Mouse (Mus musculus): ENCODE measurements at regions not wholly inside any gene's neighbourhood (a gene's known extent, or its start where the extent isn't known, plus 50 kb on each side); places are given as distances from the start of the nearest gene placed in this dataset.

DNA sequence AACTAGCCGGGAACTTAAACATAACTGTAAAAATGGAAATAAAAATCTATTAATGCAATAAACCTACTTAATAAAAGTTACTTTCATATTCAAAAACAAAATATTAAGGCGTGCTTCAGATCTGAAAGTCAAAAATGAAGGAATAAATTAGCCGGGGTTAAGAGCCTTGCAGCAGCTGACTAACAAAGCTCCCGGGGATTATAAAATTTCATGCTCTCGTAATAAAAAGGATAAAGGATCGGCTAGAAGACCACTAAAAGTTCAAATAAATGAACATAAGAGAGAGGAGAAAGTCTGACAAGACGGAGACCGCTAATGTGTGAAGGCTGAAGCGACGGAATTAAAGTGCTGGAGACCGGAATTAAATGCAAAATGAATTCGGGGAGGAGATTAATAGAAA, 144.3 kb upstream of the Zfp64 start:
- Histone ChIP-seq H3K27me3 (ENCODE audit: control insufficient read depth, insufficient read depth, low read length) (no peaks in the 10 kb centered on the region), H3K9me3 (replicated peaks; ENCODE audit: control insufficient read depth, low read length) (no peaks in the 10 kb centered on the region; the same call in 1 of the 2 replicates), H3K4me2 (ENCODE audit: low read depth, low read length) (no peak overlapping the region), H3K9ac (replicated peaks; ENCODE audit: low read length) (no peak overlapping the region), H3K4me1 (ENCODE audit: control insufficient read depth, insufficient read depth, low read length) (no peaks in the 10 kb centered on the region), H3K4me3 (ENCODE audit: low read depth, low read length) (no peak overlapping the region), H3K27ac (replicated peaks; ENCODE audit: low read depth, low read length) (no peak overlapping the region), H3K36me3 (replicated peaks; ENCODE audit: control insufficient read depth, insufficient read depth, low read depth, low read length) (no peaks in the 10 kb centered on the region)
- DNase-seq (ENCODE audit: low spot score) (no peak), ATAC-seq (replicated peaks; ENCODE audit: insufficient number of reproducible peaks, low FRiP score, low TSS enrichment, low read depth) (no peak)
- 79% methylated on average over 12 of the region's 12 CpGs for WGBS

DNA sequence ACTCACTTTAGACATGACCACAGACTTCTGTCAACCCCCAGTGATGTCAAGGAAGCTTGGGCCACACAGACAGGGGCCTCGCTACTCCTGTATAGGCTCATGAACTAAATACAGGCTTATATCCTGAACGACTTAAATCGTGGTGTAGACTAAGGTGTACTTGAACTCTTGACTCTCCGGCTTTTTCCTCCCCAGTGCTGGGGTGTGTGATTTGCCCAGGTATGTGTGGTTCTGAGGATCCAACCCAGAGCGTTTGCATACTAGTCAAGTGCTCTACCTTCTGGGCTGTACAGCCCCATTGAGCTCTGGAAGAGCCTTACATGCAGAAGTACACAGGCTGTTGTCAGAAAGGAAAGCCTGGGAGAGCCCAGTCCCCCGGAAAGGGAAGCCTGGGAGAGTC, 143.2 kb upstream of the Zfp64 start:
- Histone ChIP-seq H3K4me1 (ENCODE audit: control insufficient read depth, insufficient read depth, low read length) (no peaks in the 10 kb centered on the region), H3K9ac (replicated peaks; ENCODE audit: low read length) (no peak overlapping the region), H3K36me3 (replicated peaks; ENCODE audit: control insufficient read depth, insufficient read depth, low read depth, low read length) (no peaks in the 10 kb centered on the region), H3K27me3 (ENCODE audit: control insufficient read depth, insufficient read depth, low read length) (no peaks in the 10 kb centered on the region), H3K27ac (replicated peaks; ENCODE audit: low read depth, low read length) (no peak overlapping the region), H3K4me2 (ENCODE audit: low read depth, low read length) (no peak overlapping the region), H3K4me3 (ENCODE audit: low read depth, low read length) (no peak overlapping the region), H3K9me3 (replicated peaks; ENCODE audit: control insufficient read depth, low read length) (no peaks in the 10 kb centered on the region; the same call in 1 of the 2 replicates)
- ATAC-seq (replicated peaks; ENCODE audit: insufficient number of reproducible peaks, low FRiP score, low TSS enrichment, low read depth), result no peak
- DNase-seq (ENCODE audit: low spot score), result no peak
- 83% methylated on average over 6 of the region's 6 CpGs for WGBS

DNA sequence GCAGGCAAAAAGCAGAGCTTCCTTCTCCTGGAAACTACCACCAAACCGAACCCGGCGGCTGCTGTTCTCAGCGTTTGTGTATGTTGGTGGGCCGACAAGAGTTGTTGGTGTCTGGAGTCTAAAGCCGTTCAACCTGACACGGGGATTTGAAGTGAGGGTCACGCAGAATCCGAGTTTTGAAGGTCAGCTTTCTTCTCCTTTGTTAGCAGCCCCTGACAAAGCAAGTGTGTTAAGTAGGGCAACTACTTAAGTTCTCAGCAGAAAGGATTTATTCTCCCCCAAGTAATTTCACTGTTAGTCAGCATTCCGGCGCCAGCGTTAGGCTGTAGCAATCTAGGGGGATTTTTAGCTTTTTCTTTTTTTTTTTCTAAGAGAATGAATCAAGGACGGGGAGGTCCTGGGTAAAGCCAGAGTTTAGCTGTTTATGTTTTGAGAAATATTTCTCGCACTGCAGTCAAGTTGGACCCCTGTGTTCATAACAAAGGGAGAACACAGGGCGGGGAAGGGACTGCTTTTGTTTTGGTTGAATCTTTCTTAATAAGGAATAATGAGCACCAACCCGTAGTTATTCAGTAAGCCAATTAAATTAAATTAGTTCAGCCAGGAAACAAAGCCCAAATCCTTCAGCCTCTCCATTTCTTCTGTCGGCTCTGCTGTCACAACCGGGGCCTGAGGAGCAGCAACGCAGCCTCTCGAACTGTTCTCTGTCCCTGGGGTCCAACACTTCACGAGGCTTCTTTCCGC, 138.8 kb upstream of the Zfp64 start:
- Histone ChIP-seq H3K27ac (replicated peaks; ENCODE audit: low read depth, low read length) (no peak overlapping the region), H3K9ac (replicated peaks; ENCODE audit: low read length) (no peak overlapping the region), H3K27me3 (ENCODE audit: control insufficient read depth, insufficient read depth, low read length) (no peaks in the 10 kb centered on the region), H3K4me3 (ENCODE audit: low read depth, low read length) (no peak overlapping the region), H3K9me3 (replicated peaks; ENCODE audit: control insufficient read depth, low read length) (no peaks in the 10 kb centered on the region), H3K4me1 (ENCODE audit: control insufficient read depth, insufficient read depth, low read length) (no peaks in the 10 kb centered on the region), H3K4me2 (ENCODE audit: low read depth, low read length) (no peak overlapping the region), H3K36me3 (replicated peaks; ENCODE audit: control insufficient read depth, insufficient read depth, low read depth, low read length) (no peaks in the 10 kb centered on the region)
- DNase-seq (ENCODE audit: low spot score) (no peak), ATAC-seq (replicated peaks; ENCODE audit: insufficient number of reproducible peaks, low FRiP score, low TSS enrichment, low read depth) (no peak)
- WGBS, result 70% methylated on average over 22 of the region's 22 CpGs

DNA sequence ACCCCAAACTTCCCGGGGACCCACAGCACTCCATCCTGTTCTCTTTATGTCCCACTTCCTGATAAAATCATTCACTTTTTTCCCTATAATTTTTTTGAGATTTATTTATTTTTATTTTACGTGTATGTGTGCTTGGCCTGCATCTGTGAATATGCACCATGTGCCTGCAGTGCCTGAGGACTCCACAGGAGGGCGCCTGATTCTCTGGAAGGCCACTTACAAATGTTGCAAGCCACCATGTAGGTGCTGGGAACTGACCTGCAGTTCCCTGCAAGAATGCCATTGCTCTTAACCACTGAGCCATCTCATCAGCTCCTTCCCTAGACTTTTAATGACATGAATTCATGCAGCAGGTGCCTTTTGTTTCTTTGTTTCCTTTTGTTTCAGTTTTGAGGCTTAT, 134.9 kb upstream of the Zfp64 start:
- no peaks in the 10 kb centered on the region for H3K27me3 ChIP-seq (ENCODE audit: control insufficient read depth, insufficient read depth, low read length)

DNA sequence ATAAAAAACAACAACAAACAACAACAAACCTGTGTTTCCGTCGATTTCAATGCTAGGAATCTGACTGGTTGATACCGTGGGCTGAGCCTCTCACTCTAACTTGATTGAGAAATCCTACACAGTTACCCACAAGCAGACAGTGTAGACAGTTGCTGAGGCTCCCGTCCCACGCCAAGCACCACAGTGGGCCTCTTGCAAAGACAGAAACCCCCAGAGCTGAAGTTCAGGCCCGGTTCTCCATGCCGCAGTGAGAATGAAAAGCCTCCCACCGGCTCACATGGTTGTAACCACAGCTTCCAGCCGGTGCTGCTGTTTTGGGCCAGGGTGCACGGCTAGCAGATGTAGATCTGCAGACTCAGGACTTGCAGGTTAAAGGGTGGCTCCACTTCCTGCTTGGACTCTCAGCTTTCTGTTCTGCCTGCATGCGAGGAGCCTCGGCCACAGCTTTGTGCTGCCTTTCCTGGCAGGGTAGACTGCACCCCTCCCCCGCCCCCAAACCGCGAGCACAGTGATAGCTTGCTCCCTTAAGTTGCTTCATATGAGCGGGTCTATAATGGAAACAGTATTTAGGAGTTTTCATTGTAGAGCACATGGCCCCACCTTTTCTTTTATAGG, 133.6 kb upstream of the Zfp64 start:
- DNase-seq (ENCODE audit: low spot score), result peak; percentile 22
- no peaks in the 10 kb centered on the region for H3K27me3 ChIP-seq (ENCODE audit: control insufficient read depth, insufficient read depth, low read length)
- 78% methylated on average over 16 of the region's 16 CpGs for WGBS
- H3K4me3 ChIP-seq (ENCODE audit: low read depth, low read length), result no peak overlapping the region
- H3K4me1 ChIP-seq (ENCODE audit: control insufficient read depth, insufficient read depth, low read length), result no peaks in the 10 kb centered on the region
- no peaks in the 10 kb centered on the region for H3K9me3 ChIP-seq (replicated peaks; ENCODE audit: control insufficient read depth, low read length)
- H3K27ac ChIP-seq (replicated peaks; ENCODE audit: low read depth, low read length), result no peak overlapping the region
- H3K36me3 ChIP-seq (replicated peaks; ENCODE audit: control insufficient read depth, insufficient read depth, low read depth, low read length), result no peaks in the 10 kb centered on the region
- no peak overlapping the region for H3K9ac ChIP-seq (replicated peaks; ENCODE audit: low read length)
- ATAC-seq (replicated peaks; ENCODE audit: insufficient number of reproducible peaks, low FRiP score, low TSS enrichment, low read depth), result no peak
- no peak overlapping the region for H3K4me2 ChIP-seq (ENCODE audit: low read depth, low read length)

More for the DNA sequence above, 134.9 kb upstream of the Zfp64 start:
- Histone ChIP-seq H3K27ac (replicated peaks; ENCODE audit: low read depth, low read length) (no peak overlapping the region), H3K4me3 (ENCODE audit: low read depth, low read length) (no peak overlapping the region), H3K9me3 (replicated peaks; ENCODE audit: control insufficient read depth, low read length) (no peaks in the 10 kb centered on the region), H3K9ac (replicated peaks; ENCODE audit: low read length) (no peak overlapping the region), H3K36me3 (replicated peaks; ENCODE audit: control insufficient read depth, insufficient read depth, low read depth, low read length) (no peaks in the 10 kb centered on the region), H3K4me1 (ENCODE audit: control insufficient read depth, insufficient read depth, low read length) (no peaks in the 10 kb centered on the region), H3K4me2 (ENCODE audit: low read depth, low read length) (no peak overlapping the region)
- no peak for ATAC-seq (replicated peaks; ENCODE audit: insufficient number of reproducible peaks, low FRiP score, low TSS enrichment, low read depth)
- 81% methylated on average over 3 of the region's 3 CpGs for WGBS
- DNase-seq (ENCODE audit: low spot score), result no peak

DNA sequence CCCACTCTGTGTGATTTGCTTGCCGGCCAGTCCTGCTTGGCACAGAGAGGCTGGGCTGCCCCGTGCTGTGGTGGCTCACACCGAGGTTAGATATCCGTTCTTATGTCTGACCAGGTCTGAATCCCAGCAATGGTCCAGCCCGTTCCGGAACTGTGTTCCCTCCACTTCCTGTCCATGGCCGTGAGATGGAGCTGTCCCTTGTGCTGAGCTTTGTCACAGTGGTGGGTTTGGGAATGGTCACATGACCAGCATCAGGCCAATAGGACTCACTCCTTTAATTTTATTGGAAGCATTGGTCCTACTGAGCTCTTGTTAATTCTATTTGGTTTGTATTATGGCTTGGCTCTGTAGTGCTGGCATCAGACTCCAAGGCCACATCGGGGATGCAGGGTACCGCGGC, 132.9 kb upstream of the Zfp64 start:
- Histone ChIP-seq H3K9me3 (replicated peaks; ENCODE audit: control insufficient read depth, low read length) (no peaks in the 10 kb centered on the region), H3K4me1 (ENCODE audit: control insufficient read depth, insufficient read depth, low read length) (no peaks in the 10 kb centered on the region), H3K4me3 (ENCODE audit: low read depth, low read length) (no peak overlapping the region), H3K4me2 (ENCODE audit: low read depth, low read length) (no peak overlapping the region), H3K27ac (replicated peaks; ENCODE audit: low read depth, low read length) (no peak overlapping the region), H3K9ac (replicated peaks; ENCODE audit: low read length) (no peak overlapping the region), H3K36me3 (replicated peaks; ENCODE audit: control insufficient read depth, insufficient read depth, low read depth, low read length) (no peaks in the 10 kb centered on the region), H3K27me3 (ENCODE audit: control insufficient read depth, insufficient read depth, low read length) (no peaks in the 10 kb centered on the region)
- WGBS, result 86% methylated on average over 10 of the region's 10 CpGs
- ATAC-seq (replicated peaks; ENCODE audit: insufficient number of reproducible peaks, low FRiP score, low TSS enrichment, low read depth), result no peak
- no peak for DNase-seq (ENCODE audit: low spot score)

DNA sequence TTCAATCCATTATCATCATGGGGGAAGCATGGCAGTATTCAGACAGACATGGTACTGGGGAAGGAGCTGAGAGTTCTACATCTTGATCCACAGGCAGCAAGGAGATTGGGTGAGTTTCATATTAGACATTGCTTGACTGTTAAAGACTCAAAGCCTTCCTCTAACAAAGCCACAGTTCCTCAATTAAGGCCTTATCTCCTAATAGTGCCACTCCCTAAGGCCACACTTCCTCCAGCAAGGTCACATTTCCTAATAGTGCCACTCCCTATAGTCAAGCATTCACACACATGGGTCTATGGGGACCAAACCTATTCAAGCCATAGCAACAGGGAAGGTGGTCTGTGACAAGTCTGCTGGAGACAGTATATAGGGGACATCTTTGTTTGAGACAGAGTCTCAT, 115.9 kb upstream of the Zfp64 start:
- Histone ChIP-seq H3K9ac (replicated peaks; ENCODE audit: low read length) (no peak overlapping the region), H3K27me3 (ENCODE audit: control insufficient read depth, insufficient read depth, low read length) (no peaks in the 10 kb centered on the region), H3K4me2 (ENCODE audit: low read depth, low read length) (no peak overlapping the region), H3K36me3 (replicated peaks; ENCODE audit: control insufficient read depth, insufficient read depth, low read depth, low read length) (no peaks in the 10 kb centered on the region), H3K4me1 (ENCODE audit: control insufficient read depth, insufficient read depth, low read length) (no peaks in the 10 kb centered on the region), H3K4me3 (ENCODE audit: low read depth, low read length) (no peak overlapping the region), H3K9me3 (replicated peaks; ENCODE audit: control insufficient read depth, low read length) (no peaks in the 10 kb centered on the region), H3K27ac (replicated peaks; ENCODE audit: low read depth, low read length) (no peak overlapping the region)
- no peak for DNase-seq (ENCODE audit: low spot score)
- ATAC-seq (replicated peaks; ENCODE audit: insufficient number of reproducible peaks, low FRiP score, low TSS enrichment, low read depth), result no peak

DNA sequence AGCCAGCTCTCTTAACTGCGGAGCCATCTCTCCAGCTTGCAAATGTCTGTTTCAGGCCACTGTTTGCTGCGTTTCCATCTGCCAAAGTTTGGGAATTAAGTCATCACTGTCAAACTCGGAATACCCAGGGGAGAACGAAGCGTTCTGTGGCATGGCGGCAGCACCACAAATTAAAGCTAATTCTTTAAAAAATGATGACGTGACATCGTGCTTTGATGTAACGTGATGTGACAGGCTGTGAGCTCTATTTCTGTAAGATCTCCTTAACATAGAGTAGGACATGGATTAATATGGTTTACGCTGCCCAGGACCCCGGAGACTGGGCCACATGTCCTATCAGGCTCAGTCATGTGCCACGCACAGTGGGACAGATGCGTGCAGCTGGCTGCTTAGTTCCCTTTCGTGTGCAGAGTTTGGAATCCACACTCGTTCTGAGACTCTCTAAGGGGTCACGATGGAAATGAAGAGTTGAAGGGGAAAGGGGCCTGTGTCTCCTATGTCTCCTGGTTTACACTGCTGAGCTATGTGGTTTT, 109.8 kb upstream of the Zfp64 start:
- Histone ChIP-seq H3K9me3 (replicated peaks; ENCODE audit: control insufficient read depth, low read length) (no peaks in the 10 kb centered on the region), H3K36me3 (replicated peaks; ENCODE audit: control insufficient read depth, insufficient read depth, low read depth, low read length) (no peaks in the 10 kb centered on the region), H3K9ac (replicated peaks; ENCODE audit: low read length) (no peak overlapping the region), H3K4me3 (ENCODE audit: low read depth, low read length) (no peak overlapping the region), H3K4me1 (ENCODE audit: control insufficient read depth, insufficient read depth, low read length) (no peaks in the 10 kb centered on the region; the same call in 1 of the 2 replicates), H3K27me3 (ENCODE audit: control insufficient read depth, insufficient read depth, low read length) (no peaks in the 10 kb centered on the region), H3K27ac (replicated peaks; ENCODE audit: low read depth, low read length) (no peak overlapping the region), H3K4me2 (ENCODE audit: low read depth, low read length) (no peak overlapping the region)
- ATAC-seq (replicated peaks; ENCODE audit: insufficient number of reproducible peaks, low FRiP score, low TSS enrichment, low read depth), result no peak
- no peak for DNase-seq (ENCODE audit: low spot score)
- 85% methylated on average over 16 of the region's 16 CpGs for WGBS
